Mouse (Mus musculus) forebrain, embryonic 11.5 days (tissue): ENCODE measurements around the gene Tex50. TPM values are rescaled to one million over a fixed set of nuclear protein-coding genes. Genes with fewer than 3 reads are reported as not detected.
"Not testable (repeated sequence)": the region's sequence is repeated elsewhere in the genome, so short reads cannot be mapped to it uniquely, and the experiment has no call there.

ENCODE experiments used
- ATAC-seq: fragments of 200-750 bp; cut with Nextera tagmentation; replicated peaks from 2 replicates; pipeline ENCODE4 v1.8.0; 2017; ENCODE audit warnings: moderate TSS enrichment; ENCODE audit not compliant: low FRiP score
- DNase-seq: peaks from one replicate; pipeline ENCODE4 v3.0.0-alpha.2; 2017; ENCODE audit warnings: low spot score
- H3K27ac ChIP-seq: fragments of 300-500 bp; sonication (generic); 2 replicates; pipeline ENCODE4 v1.5.1; 2014; ENCODE audit warnings: low read depth, low read length
- H3K27me3 ChIP-seq: fragments of 300-500 bp; sonication (generic); 2 replicates; pipeline ENCODE4 v1.6.1; 2014; ENCODE audit warnings: mild to moderate bottlenecking, low read length, mixed read lengths; ENCODE audit not compliant: control insufficient read depth, insufficient read depth
- H3K36me3 ChIP-seq: fragments of 300-500 bp; sonication (generic); 2 replicates; pipeline ENCODE4 v1.6.1; 2014; ENCODE audit warnings: mild to moderate bottlenecking, low read length, moderate library complexity, mixed read lengths; ENCODE audit not compliant: control insufficient read depth, insufficient read depth
- H3K4me1 ChIP-seq: fragments of 300-500 bp; sonication (generic); replicated peaks from 2 replicates; pipeline ENCODE4 v1.6.1; 2014; ENCODE audit warnings: low read length, mixed read lengths; ENCODE audit not compliant: control insufficient read depth, insufficient read depth
- H3K4me2 ChIP-seq: fragments of 300-500 bp; sonication (generic); 2 replicates; pipeline ENCODE4 v1.6.1; 2014; ENCODE audit warnings: low read depth, mild to moderate bottlenecking, low read length, moderate library complexity, mixed read lengths; ENCODE audit not compliant: severe bottlenecking
- H3K4me3 ChIP-seq: fragments of 300-500 bp; sonication (generic); 2 replicates; pipeline ENCODE4 v1.5.1; 2014; ENCODE audit warnings: low read depth, low read length
- H3K9ac ChIP-seq: fragments of 300-500 bp; sonication (generic); 2 replicates; pipeline ENCODE4 v1.6.1; 2014; ENCODE audit warnings: low read length
- H3K9me3 ChIP-seq: fragments of 300-500 bp; sonication (generic); 2 replicates; pipeline ENCODE4 v1.6.1; 2016; ENCODE audit warnings: low read length, mixed read lengths; ENCODE audit not compliant: control insufficient read depth
- WGBS: fragments of 180-500 bp; shearing (Covaris S2); extraction: QIAGEN DNeasy Blood & Tissue Kit; methylation state at CpG from one replicate; pipeline ENCODE4 v1.1.7; 2014; 5-methylcytosine and 5-hydroxymethylcytosine counted together
- polyA plus RNA-seq: library from polyadenylated mRNA; unstranded; fragments of >200 nt; fragmentation: Nextera tagmentation; extraction: Ambion mirVana; gene quantifications from 2 replicates; pipeline ENCODE4 v1.2.1, GENCODE M21; 2014

The Tex50 gene
- 0.23 and 0.36 TPM in 2 replicates for polyA plus RNA-seq

DNA sequence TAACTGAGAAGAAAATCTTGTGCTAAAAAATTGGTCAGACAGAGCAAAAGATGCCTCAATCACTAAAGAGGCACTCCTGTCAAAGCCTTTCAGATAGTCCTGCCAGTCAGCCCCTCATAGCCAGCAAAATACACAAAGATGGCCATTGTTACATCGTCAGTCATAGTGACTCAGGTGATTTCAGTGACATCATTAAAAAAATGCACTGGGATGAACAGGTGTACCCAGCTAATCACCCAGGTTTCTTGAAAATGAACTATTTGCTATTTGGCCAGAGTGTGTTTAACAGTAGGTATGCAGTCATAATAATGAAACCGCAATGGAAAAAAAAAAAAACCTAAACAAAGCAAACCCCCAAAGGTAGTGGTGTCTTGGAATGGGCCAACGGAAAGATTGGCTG lies at the start of gene Tex50:
Tex50 (minus strand) TSS at position 101 of the 400 bp plus-strand sequence.
- Histone ChIP-seq H3K9ac (no peak within 1 kb of the TSS), H3K36me3 (no peaks in the 10 kb centered on the region), H3K4me3 (no peak within 1 kb of the TSS), H3K4me2 (no peak within 1 kb of the TSS), H3K27me3 (no peaks in the 10 kb centered on the region), H3K27ac (no peak within 1 kb of the TSS), H3K9me3 (no peaks in the 10 kb centered on the region), H3K4me1 (no peaks in the 10 kb centered on the region)
- DNase-seq, result no peak
- ATAC-seq, result no peak
- 92% methylated on average over 3 of the region's 3 CpGs for WGBS

DNA sequence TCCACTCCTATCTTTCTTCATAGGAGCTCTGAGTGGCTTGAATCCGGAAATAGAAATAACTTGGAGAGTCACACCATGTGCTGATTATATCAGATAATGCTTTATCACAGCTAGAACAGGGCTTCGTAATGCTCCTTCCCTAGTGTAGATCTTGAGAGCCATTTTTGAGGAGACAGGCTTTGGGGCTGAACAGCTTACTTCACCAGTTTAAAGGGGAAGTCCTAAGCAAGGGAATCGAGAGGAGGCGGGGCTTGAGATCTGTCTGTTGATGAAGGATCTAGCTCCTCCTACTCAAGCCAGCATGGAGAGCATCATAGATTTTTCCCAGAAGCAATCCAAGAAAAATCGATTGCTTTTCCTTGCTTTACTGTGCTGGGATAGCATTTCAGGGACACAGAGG lies 40.7 kb upstream of the Tex50 start:
- no peak for ATAC-seq
- Histone ChIP-seq H3K27ac (no peak overlapping the region), H3K36me3 (no peaks in the 10 kb centered on the region), H3K4me2 (no peak overlapping the region), H3K9ac (no peak overlapping the region), H3K4me3 (no peak overlapping the region), H3K9me3 (no peaks in the 10 kb centered on the region), H3K4me1 (no peaks in the 10 kb centered on the region; the same call in 1 of the 2 replicates), H3K27me3 (no peaks in the 10 kb centered on the region)
- DNase-seq, result no peak
- 80% methylated on average over 5 of the region's 5 CpGs for WGBS

DNA sequence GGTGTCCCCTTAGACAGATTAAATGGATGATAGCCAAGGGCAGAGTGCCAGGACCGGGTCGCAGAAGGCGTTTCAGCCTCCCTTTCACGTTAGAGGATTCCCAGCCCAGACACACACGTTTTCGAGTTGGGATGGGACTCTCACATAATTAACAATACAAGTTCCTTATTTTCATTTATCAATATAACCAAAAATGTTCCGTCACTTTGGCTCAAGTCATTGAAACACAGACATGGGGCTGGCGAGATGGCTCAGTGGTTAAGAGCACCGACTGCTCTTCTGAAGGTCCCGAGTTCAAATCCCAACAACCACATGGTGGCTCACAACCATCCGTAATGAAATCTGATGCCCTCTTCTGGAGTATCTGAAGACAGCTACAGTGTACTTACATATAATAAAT lies 37.2 kb upstream of the Tex50 start:
- H3K36me3 ChIP-seq, ATAC-seq, H3K27ac ChIP-seq, DNase-seq, H3K9ac ChIP-seq, H3K9me3 ChIP-seq, H3K27me3 ChIP-seq, H3K4me3 ChIP-seq, H3K4me1 ChIP-seq: not testable (repeated sequence)
- H3K4me2 ChIP-seq, result peak overlapping the region; percentile 58; the same call in 1 of the 2 replicates
- whole genome bisulfite sequencing, result 56% methylated on average over 11 of the region's 11 CpGs

GRCm38 (mm10) chr1:161195541-161196351 lies 36.6 kb upstream of the Tex50 start:
- H3K4me2 ChIP-seq, result peak overlapping the region; percentile 58
- peak overlapping the region; percentile 39 for H3K27ac ChIP-seq
- DNase-seq (peak; percentile 84), ATAC-seq (peak; percentile 98)
- H3K27me3 ChIP-seq, result no peaks in the 10 kb centered on the region
- H3K9me3 ChIP-seq, result no peaks in the 10 kb centered on the region
- H3K36me3 ChIP-seq, result no peaks in the 10 kb centered on the region
- H3K9ac ChIP-seq, result peak overlapping the region; percentile 37
- peak overlapping the region; percentile 36 for H3K4me3 ChIP-seq
- WGBS, result 1% methylated on average over 16 of the region's 16 CpGs
- H3K4me1 ChIP-seq, result no peaks in the 10 kb centered on the region; the same call in 1 of the 2 replicates

DNA sequence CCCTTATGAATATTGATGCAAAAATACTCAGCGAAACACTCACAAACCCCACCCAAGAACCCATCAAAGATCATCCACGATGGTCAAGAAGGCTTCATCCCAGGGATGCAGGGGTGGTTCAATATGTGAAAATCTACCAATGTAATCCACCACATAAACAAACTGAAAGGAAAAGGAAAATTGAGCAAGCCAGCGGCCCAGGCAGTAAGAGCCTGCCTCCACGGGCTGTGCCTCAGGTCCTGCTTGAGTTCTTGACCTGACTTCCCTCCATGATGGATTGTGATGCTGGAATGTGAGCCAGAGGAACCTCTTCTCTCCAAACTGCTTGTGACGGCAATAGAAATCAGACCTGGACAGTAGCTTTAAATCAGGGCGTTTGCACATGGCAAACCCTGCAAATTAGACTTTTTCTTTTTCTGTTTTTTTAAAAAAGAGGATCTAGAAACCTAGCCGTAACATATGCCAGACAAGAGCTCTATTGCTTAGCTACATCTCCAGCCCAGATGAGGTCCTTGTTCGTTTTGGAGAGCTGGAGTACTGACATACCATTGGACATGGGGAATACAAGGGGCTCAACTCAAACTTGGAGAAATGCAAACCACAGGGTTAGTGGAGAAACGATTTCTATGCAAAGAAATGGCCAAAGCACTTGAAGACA lies 31.3 kb upstream of the Tex50 start:
- Histone ChIP-seq H3K9ac (no peak overlapping the region), H3K36me3 (no peaks in the 10 kb centered on the region), H3K27me3 (no peaks in the 10 kb centered on the region), H3K9me3 (no peaks in the 10 kb centered on the region), H3K4me1 (no peaks in the 10 kb centered on the region; the same call in 1 of the 2 replicates), H3K4me2 (no peak overlapping the region), H3K27ac (no peak overlapping the region), H3K4me3 (no peak overlapping the region)
- ATAC-seq (no peak), DNase-seq (no peak)
- 81% methylated on average over 9 of the region's 9 CpGs for WGBS

DNA sequence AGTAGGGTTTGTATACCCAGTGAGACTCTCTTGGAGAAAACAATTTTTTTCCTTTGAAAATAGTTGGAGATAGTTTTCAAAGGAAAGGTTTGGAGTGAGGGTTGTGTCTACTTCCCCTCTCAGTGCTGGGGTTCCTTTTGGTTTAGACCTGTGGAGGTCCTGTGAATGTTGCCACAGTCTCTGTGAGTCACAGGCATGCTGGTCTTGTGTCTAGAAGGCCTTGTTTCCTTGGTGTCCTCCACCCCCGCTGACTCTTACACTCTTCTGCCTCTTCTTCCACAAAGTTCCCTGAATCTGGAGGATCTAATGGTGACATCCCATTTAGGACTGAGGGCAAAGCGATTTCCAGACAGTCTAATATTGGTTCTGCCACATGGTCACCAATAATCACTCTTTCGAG lies 26.3 kb upstream of the Tex50 start:
- DNase-seq (no peak), ATAC-seq (no peak)
- H3K27ac ChIP-seq, result no peak overlapping the region
- H3K27me3 ChIP-seq, result no peaks in the 10 kb centered on the region
- no peaks in the 10 kb centered on the region for H3K9me3 ChIP-seq
- no peaks in the 10 kb centered on the region for H3K36me3 ChIP-seq
- no peak overlapping the region for H3K4me2 ChIP-seq
- H3K4me1 ChIP-seq, result no peaks in the 10 kb centered on the region
- no peak overlapping the region for H3K9ac ChIP-seq
- WGBS, result 87% methylated on average over 3 of the region's 3 CpGs
- no peak overlapping the region for H3K4me3 ChIP-seq

DNA sequence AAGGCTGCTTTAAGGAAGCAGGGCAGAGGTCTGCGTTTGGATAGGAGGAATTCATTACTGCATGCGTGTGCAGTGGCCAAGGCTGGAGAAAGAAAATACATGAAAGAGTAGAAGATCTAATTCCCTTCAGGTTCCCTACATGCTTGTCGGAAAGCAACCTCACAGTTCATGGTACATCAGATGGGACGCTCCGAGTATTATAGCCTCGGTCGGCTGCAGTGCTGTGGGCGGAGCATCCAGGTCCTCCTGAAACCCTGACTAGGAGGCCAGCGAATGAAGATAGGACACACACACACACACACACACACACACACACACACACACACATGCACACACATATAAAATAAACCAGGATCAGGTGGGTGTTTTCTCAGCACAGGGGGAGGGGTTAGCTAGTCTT lies 24.6 kb upstream of the Tex50 start:
- no peak overlapping the region for H3K4me3 ChIP-seq
- peaks cover 2% of the 10 kb centered on the region; the same call in 1 of the 2 replicates for H3K9me3 ChIP-seq
- no peaks in the 10 kb centered on the region for H3K36me3 ChIP-seq
- ATAC-seq (no peak), DNase-seq (no peak)
- no peak overlapping the region for H3K27ac ChIP-seq
- no peak overlapping the region for H3K4me2 ChIP-seq
- H3K9ac ChIP-seq, result no peak overlapping the region
- 68% methylated on average over 9 of the region's 9 CpGs for WGBS
- H3K27me3 ChIP-seq, result no peaks in the 10 kb centered on the region
- H3K4me1 ChIP-seq, result no peaks in the 10 kb centered on the region

- H3K9ac ChIP-seq, result no peak overlapping the region
Observed at GRCm38 (mm10) chr1:161182386-161182785, 23.3 kb upstream of the Tex50 start.

More at GRCm38 (mm10) chr1:161182386-161182785, 23.3 kb upstream of the Tex50 start:
- Histone ChIP-seq H3K4me2 (no peak overlapping the region), H3K36me3 (no peaks in the 10 kb centered on the region), H3K4me3 (no peak overlapping the region), H3K4me1 (no peaks in the 10 kb centered on the region), H3K9me3 (peaks cover 2% of the 10 kb centered on the region; the same call in 1 of the 2 replicates), H3K27ac (no peak overlapping the region), H3K27me3 (no peaks in the 10 kb centered on the region)
- WGBS, result 84% methylated on average over 9 of the region's 9 CpGs
- ATAC-seq, result no peak
- no peak for DNase-seq
